Mouse (Mus musculus) thymus, postnatal 36 days (tissue): ENCODE results near the gene Tprgl.
A peak's percentile ranks its signal among the peaks of the same experiment; 100 is the strongest.

Experiments used
- DNase-seq, 2 experiments: peaks; one replicate each; pipeline ENCODE4 v3.0.0; 2022; ENCODE audit warnings: mixed read lengths in 2 of 2

Gene Tprgl

DNA sequence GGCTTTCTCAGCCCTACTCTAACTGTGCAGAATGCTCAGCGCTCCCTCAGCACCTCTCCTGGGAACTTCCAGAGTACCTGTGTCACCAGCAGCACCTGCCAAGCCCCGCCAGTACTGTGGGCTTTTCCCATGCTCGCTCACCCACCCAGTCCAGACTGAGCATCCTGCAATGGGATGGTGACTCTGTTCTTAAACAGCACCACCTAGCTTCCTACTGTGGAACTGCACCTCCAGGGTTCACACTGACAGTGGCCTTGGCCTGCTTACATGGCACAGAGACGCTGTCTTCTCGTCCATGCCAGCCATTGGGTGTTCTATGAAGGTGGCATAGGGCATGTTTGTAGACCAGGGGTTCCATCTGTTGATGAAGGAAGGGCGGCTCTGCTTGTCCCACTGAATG lies 1.5 kb downstream of the Tprgl start:
- DNase-seq = peak; percentile 82 to 85

DNA sequence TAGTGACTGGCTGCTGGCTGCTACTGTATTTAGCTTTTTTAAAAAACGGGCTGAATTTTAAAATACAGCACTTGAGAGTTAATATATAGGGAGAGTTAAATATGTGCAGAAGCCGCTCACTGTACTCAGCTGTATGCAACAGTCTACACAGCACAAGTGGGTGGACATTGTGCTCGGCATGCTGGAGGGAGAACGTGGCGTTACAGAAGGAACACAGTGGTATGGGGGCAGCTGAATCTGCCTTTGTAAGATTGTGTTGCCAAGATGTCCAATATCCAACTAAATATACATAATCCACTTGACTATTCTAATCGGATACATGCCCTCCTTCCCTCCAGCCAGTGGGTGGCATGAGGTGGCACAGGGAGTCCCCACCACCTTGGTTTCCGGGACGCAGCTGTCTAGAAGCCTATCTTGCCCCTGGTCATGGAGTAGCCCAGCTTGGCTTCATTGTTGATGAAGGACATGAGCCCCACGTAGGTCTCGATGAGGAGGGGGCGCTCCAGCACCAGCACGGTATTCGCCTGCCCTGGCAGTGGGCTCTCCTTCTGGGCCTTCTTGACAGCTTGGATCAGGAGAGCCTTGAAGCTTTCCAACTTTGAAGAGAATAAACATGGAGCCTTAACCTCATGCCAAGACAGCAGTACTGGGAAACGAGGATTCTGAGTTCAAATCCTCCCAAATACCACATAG lies 2.4 kb downstream of the Tprgl start:
- no peak for DNase-seq

DNA sequence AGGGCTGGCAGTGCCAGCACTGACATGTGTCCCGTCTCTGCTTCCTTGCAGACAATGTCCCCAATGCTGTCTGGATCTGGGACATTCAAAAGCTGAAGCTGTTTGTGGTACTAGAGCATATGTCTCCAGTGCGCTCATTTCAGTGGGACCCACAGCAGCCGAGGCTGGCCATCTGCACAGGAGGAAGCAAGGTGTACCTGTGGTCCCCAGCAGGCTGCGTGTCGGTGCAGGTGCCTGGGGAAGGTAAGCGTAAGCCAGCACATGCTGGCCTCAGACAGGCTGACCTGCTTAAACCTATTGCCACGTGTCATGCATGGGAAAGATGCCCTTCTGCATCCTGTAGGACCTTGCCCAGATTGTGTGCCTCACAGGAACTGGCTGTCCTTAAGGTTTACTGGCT lies 4.4 kb downstream of the Tprgl start:
- no peak for DNase-seq

GRCm38 (mm10) chr4:154154104-154154503 lies 6.4 kb downstream of the Tprgl start:
- no peak for DNase-seq

DNA sequence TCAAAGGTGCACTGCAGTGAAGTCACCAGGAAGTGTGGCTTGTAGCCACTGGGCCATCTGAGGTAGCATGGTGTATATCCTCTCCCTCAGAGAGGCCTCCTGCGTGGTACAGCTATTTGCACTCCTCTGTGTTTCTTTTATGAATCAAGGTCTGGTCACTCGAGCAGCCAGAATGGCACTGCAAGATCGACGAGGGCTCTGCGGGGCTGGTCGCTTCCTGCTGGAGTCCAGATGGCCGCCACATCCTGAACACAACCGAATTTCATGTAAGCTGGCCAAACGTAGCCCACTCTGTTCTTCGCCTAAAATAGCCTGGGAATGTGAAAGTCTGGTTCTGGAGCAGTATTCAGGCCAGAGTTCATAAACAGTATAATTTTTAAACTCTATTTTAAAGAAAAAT lies 14.1 kb downstream of the Tprgl start:
- no peak for DNase-seq

DNA sequence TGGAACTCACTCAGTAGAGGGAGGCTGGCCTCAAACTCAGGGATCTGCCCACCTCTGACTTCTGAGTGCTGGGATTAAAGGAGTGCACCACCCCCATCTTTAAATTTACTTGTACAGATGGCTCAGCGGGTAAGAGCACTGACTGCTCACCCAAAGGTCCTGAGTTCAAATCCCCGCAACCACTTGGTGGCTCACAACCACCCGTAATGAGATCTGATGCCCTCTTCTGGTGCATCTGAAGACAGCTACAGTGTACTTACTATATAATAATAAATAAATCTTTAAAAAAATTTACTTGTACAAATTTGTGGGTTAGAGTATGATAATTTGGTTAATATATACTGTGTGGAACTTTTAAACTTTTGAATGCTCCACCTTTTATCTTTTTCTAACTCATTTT lies 15.8 kb downstream of the Tprgl start:
- no peak for DNase-seq

DNA sequence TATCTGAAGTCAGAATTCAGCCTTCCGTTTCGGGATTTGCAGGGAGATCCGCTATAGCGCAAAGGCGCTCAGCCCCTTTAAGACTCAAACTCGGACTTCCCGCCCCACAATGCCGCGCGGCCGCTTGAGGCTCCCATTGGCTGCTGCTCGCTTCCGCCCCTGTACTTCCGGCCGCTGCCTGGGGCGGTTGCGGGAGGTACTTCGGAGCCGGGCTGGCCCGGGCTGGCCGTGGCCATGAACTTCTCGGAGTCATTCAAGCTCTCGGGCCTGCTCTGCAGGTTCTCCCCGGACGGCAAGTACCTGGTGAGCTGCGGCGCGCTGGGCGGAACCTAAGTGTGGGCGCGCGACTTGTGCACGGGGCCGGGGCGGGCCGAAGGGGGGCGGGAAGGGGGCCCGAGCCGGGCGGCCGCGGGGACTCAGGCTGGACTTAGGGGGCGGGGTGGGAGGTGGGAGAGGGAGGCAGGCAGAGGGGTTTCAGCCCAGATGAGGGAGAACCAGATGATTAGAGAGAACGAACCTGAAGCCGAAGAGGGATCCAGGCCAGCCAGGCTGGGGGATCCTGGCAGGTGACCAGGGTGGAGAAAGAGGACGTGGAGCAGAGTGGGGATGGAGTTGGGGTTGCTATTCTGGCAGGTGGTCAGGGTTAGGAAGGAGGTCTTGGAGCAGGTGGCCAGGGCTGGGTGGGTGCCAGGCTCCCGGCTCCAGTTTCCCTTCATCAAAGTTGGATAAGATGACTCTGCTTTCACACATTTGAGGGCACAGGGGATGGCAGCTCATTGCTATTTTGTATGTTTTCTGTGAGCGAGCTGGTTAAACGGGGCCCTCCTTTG lies 18.0 kb downstream of the Tprgl start, which contains the start of gene Wrap73:
Wrap73 (plus strand) TSS at position 162 of the 830 bp plus-strand sequence.
- peak; percentile 83 to 85 for DNase-seq

DNA sequence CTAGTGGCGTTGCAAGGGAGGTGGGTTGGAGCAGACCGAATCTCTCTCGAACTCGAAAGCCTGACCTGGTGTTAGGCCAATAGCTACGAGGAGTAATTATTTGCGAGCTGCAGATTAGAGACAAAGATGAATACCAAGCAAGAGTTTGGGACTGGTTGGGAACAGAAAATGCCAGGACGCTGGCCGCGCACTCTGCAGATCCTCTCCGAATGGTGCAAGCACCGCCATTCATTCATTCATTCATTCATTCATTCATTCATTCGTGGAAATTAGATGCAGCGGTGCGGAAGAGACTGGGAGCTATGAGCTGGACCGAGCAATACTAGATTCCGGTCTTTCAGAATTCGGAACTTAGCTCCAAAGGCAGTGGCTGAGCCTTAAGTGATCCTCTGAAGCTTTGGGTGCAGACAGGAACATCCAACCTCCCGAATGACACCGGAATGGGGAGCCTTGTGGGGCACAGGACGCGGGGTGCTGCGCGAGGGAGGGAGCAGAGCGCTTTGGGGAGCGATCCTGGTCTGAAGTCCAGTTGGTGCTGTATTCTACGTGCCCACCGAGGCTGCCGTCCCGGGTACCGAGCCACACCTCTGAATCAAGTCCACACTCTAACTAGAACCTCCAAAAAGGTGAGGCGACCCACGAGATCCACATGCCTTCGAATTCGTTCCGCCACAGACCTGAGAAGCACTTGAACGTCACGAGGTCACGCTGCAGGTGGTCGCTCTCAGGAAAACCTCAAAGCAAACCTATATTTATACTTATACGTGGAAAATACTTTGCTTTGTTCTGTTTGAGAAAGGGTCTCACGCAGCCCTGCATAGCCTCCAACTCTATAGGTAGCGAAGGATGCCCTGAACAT lies 19.2 kb downstream of the Tprgl start:
- DNase-seq = no peak

- DNase-seq = no peak
These were observed 20.1 kb downstream of the Tprgl start for GRCm38 (mm10) chr4:154140213-154141008.

DNA sequence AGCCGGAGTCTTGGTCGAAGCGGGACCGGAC lies 20.5 kb downstream of the Tprgl start, which contains the start of gene Trp73:
Trp73 (minus strand) TSS at position 27 of the 31 bp plus-strand sequence.
- DNase-seq = no peak

DNA sequence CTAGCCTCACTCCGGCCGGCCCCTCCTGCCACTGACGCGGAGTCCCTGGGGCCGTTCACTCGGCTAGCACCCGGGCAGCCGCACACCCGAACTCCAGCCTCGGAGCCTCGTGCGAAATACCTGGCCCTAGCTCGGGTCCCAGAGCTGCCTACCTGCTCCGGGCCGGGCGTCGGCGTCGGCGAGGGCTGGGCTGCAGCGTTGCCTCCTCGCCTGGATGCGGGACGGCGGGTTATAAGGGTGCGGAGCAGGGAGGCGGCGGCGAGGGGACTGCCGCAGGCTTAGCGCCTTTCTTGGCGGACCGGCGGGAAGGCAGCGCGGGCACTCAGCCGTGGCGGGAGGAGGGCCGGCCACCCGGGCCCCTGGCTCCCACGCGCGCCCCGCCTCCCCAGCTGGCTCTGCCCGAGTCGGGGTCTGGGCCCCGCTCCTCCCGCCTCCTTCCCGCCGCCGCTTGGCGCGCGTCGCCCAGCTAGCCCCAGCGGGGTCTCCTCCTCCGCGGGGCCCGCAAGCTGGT lies 20.7 kb downstream of the Tprgl start:
- DNase-seq = no peak

DNA sequence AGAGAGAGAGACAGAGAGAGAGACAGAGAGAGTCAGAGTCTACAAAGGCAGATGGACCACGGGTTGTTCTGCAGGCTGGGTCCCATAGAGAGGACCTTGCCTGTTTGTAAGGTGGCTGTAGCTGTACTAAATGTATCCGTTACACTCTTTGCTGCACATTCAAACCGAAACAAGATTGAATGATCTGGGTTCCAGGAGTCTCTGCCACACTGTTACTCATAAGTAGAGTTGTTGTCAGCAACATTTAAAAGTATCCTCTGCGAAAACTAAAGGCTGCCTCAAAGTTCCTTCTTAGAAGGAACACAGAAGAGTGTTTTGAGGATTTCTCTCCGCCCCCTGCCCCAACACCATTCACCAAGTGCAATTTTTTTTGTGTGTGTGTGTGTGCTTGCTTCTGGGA lies 23.3 kb downstream of the Tprgl start:
- no peak for DNase-seq

DNA sequence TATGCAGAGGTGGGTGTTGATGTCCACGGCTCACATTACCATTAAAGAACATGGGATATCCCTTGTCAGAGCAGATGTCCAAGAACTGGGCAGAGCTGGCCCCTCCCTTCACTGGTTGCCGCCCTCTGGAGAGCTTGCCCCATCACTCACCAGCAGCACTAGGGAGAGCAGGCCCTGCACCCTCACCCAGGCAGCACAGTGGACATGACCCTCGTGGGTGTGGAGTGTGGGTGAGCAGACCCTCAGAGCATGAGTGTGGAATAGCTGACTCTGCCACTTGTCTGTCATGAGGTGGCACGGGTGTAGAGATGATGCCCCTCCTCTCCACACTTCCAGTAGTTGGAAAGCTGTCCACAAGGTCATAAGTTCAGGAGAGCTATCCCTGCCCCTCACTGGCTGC lies 25.7 kb downstream of the Tprgl start:
- no peak for DNase-seq

- no peak for DNase-seq
These were observed 28.6 kb downstream of the Tprgl start for GRCm38 (mm10) chr4:154131894-154132293.

DNA sequence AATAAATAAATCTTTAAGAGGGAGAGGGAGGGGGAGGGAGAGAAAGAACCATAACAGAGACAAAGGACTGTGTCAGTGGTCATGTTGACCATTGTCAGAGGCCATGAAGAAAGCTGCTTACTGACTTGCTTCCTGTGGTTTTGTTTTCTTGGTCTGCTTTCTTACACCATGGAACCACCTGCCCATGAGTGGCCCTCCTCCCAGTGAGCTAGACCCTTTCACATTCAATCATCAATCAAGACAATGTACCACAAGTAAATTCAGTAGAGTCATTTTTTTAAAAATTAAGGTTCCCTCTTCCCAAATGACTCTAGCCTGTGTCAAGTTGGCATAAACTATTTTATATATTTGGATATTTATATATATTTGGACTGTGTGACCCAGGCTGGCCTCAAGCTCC lies 30.5 kb downstream of the Tprgl start:
- DNase-seq = no peak

DNA sequence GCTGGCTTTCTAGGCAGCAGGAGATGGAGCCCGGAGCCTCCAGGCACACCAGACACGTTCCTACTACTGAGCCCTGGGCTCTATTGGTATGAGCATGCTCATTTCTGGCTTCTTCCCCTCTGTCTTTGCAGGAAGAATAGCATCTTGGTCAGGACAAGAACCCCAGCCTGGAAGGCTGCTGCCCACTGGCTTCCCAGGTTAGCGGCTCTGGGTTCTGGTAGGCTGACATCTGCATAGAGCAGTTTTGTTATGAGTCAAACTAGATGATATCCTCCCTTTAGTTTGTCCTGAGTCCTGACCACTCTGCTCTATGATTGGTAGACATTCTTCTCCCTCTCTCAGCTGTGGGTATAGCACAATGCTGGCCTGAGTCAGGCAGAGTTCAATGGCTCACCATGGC lies 33.2 kb downstream of the Tprgl start:
- no peak for DNase-seq

DNA sequence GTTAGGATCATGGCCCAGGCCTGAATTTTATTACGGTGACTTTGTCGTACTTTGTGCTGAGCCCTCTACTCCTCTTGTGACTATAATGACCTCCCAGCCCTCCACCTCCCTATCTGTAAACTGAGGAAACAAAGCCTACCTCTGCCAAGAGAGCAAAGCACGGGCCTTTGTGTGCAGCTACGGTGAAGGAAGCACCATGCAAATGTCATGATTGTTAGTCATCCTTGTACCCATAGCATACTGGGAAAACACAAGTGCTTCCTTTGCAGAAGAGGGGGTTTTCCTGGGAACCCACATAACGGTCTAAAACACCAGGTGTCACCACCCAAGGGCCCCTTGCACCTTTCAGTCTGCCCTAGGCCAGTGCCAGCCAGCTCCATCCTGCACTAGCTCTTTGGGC lies 35.3 kb downstream of the Tprgl start:
- DNase-seq = no peak

DNA sequence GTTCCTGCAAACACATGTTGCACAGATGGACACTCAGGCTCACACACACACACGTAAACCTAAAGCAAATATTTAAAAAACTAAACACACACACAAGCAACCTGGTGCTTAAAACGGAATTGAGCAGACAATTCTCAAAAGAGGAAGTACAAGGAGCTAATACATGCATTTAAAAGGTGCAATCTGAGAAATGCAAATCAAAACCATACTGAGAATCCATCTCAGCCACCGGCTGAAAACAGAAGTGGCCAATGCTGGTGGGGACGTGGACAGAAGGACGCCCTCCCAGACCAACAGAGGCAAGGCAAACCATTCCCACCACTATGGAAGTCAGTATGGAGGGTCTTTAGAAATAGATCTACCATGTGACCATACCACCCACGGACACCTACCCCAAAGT lies 36.9 kb downstream of the Tprgl start:
- DNase-seq = no peak

- DNase-seq = no peak
These were observed 38.1 kb downstream of the Tprgl start for GRCm38 (mm10) chr4:154122374-154122773.

DNA sequence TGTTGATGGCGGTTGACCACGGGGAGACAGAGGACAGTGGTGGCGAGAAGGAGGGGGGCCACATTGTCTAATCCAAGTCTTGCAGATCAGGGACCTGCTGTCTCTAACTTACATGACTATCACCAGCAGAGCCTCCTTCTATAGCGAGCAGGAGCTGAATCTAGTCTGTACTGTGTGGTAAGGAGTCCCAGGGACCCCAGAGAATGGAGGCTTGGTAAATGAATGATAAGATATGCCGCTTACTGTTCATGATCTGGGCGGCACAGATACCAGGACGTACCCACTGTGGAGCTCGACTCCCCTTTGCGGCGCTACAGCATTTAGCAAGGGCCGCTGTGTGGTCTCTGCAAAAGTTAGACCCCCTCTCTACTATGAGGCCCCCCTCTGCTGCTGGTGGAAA lies 38.7 kb downstream of the Tprgl start:
- no peak for DNase-seq

- no peak for DNase-seq
These were observed 41.3 kb downstream of the Tprgl start for GRCm38 (mm10) chr4:154119208-154119607.

DNA sequence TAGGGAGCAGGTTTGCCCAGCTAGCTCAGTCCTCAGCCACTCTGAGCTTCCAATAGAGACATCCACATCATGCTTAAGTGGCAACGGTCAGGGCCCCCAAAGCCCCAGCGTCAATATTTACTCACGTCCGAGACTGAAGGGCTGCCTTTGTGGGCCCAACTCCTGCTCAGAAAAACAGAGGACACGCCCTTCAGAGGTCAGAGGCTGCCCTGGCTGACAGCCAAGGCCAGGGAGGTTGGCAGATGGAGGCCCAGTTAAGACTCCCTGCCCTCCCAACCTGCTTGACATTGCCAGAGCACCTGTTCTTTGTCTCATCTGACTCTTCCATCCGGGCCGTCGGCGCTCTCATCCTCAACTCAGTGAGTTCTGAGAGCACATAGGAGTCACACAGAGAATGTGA lies 41.7 kb downstream of the Tprgl start:
- no peak for DNase-seq

DNA sequence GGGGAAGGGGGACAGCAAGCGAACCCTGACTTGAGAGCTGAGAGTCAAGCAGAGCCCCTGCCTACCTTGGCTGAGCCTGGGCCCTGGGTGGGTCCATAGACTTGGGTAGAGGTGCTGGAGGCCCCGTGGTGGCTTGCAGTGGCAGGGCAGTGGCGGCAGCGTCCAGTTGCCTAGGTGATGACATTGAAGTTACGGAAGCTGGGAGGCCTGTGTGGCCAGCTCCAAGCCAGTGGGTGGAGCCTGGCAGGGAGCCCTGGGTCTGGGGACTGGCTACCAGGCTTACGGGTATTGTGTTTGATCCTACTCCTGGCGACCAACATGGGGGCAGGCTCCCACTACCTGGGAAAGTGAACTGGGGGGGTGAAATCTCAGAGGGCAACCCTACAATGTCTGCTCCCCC lies 44.0 kb downstream of the Tprgl start:
- DNase-seq = no peak
